In the genomic region with DNA sequence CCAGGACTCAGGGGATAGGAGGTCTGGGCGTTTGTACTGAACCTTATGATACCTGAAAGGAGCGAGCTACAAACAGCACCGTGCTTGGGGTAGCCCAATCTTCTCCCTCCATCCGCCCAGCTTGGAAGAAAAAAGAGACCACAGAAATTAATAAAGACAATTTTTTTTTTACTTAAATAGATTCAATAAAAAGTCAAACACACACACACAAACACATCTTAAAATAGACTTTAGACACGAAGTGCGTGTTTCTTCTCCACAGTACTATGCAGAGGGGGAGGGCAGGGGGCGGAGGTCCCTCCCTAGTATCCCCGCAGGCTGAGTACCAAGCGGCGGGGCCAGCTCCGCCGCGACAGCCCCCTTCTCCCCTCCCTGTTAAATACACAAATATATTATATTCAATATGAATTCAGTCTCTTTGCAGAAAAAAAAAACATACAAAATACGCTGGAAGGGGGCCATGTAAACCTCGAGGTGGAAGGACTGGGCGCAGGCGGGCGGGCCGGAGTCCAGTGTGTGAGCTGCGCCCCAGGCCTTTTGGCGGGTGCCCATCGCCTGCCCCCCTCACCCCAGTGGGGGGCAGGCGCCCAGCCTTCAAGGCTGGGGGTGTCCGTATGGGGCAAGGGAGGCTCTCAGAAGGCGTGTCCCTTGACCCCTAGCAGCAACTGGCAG, we compare ENCODE assay signal across 8 mouse cellular contexts. TPM values are rescaled to one million over a fixed set of nuclear protein-coding genes. Genes with fewer than 3 reads are reported as not detected.
A peak's percentile ranks its signal among the peaks of the same experiment; 100 is the strongest.
DNase-seq lines count a peak whose midpoint lies in the region; ATAC-seq and TF ChIP-seq lines count a peak whose summit lies in the region.

No protein-coding gene starts in this region.

- peak overlapping the region; percentile 79 for H3K4me2 ChIP-seq in neural tube, embryonic 11.5 days (ENCODE audit: low read depth)
- peak overlapping the region; percentile 89 for H3K4me2 ChIP-seq in intestine, embryonic 15.5 days (replicated peaks)
- H3K4me2 ChIP-seq in neural tube, embryonic 15.5 days, result peak overlapping the region; percentile 99

- TF ChIP-seq POLR2A in cerebellum, adult 2 months (IDR thresholded peaks at IDR 0.05; ENCODE audit: borderline replicate concordance, insufficient read depth, low read length), result 0 out of 2 replicates have a peak, but pooled peaks have one; percentile 58

- peak overlapping the region; percentile 24; the same call in 1 of the 2 replicates for H3K27ac ChIP-seq in cerebellum, adult 2 months (ENCODE audit: insufficient read depth, low read length)
- H3K27ac ChIP-seq in neural tube, embryonic 11.5 days (ENCODE audit: low read depth, low read length), result no peak overlapping the region
- H3K27ac ChIP-seq in intestine, embryonic 15.5 days, result peak overlapping the region; percentile 90
- peak overlapping the region; percentile 46; the same call in 1 of the 2 replicates for H3K27ac ChIP-seq in neural tube, embryonic 15.5 days (replicated peaks)

- no peak for DNase-seq in cerebellum, adult 2 months
- DNase-seq in cerebellum, postnatal 36 days, result no peak
- DNase-seq in neural tube, embryonic 11.5 days (ENCODE audit: low spot score), result no peak
- DNase-seq in neural tube, embryonic 10.5 days (ENCODE audit: extremely low spot score, low spot score), result no peak
- DNase-seq in layer of hippocampus, adult 9-11 months, result no peak
- DNase-seq in left cerebral cortex, adult 8-10 months (ENCODE audit: low spot score in 2 of 2), result no peak

- ATAC-seq in neural tube, embryonic 11.5 days (ENCODE audit: insufficient read depth, low FRiP score, low TSS enrichment), result no peak
- ATAC-seq in intestine, embryonic 15.5 days, result no peak
- no peak for ATAC-seq in neural tube, embryonic 15.5 days (ENCODE audit: low FRiP score)

- H3K4me1 ChIP-seq in cerebellum, adult 2 months (ENCODE audit: control insufficient read depth, insufficient read depth, low read length), result peaks cover 3% of the 10 kb centered on the region
- peaks cover 36% of the 10 kb centered on the region for H3K4me1 ChIP-seq in neural tube, embryonic 11.5 days (ENCODE audit: control insufficient read depth, insufficient read depth, low read length)
- peaks cover 53% of the 10 kb centered on the region for H3K4me1 ChIP-seq in intestine, embryonic 15.5 days (replicated peaks)
- H3K4me1 ChIP-seq in neural tube, embryonic 15.5 days, result peaks cover 68% of the 10 kb centered on the region

- under 1% methylated on average over 25 of the region's 25 CpGs for WGBS in cerebellum, adult 2 months
- 1% methylated on average over 25 of the region's 25 CpGs for WGBS in neural tube, embryonic 11.5 days
- 3% methylated on average over 25 of the region's 25 CpGs for WGBS in intestine, embryonic 15.5 days
- 2% methylated on average over 25 of the region's 25 CpGs for WGBS in neural tube, embryonic 15.5 days

- no peaks in the 10 kb centered on the region; the same call in 1 of the 2 replicates for H3K36me3 ChIP-seq in neural tube, embryonic 11.5 days (ENCODE audit: control insufficient read depth, insufficient read depth, low read length)
- peaks cover 7% of the 10 kb centered on the region; the same call in 1 of the 2 replicates for H3K36me3 ChIP-seq in intestine, embryonic 15.5 days
- peaks cover 26% of the 10 kb centered on the region for H3K36me3 ChIP-seq in neural tube, embryonic 15.5 days

- H3K9ac ChIP-seq in neural tube, embryonic 11.5 days (ENCODE audit: low read length), result no peak overlapping the region
- peak overlapping the region; percentile 67 for H3K9ac ChIP-seq in intestine, embryonic 15.5 days
- H3K9ac ChIP-seq in neural tube, embryonic 15.5 days (replicated peaks), result peak overlapping the region; percentile 55

- H3K27me3 ChIP-seq in cerebellum, adult 2 months (ENCODE audit: control insufficient read depth, insufficient read depth, low read length), result no peaks in the 10 kb centered on the region
- peaks cover 37% of the 10 kb centered on the region for H3K27me3 ChIP-seq in neural tube, embryonic 11.5 days (ENCODE audit: control insufficient read depth, insufficient read depth, low read length)
- no peaks in the 10 kb centered on the region for H3K27me3 ChIP-seq in intestine, embryonic 15.5 days (replicated peaks)
- no peaks in the 10 kb centered on the region; the same call in 1 of the 2 replicates for H3K27me3 ChIP-seq in neural tube, embryonic 15.5 days (replicated peaks)

- H3K9me3 ChIP-seq in neural tube, embryonic 11.5 days (ENCODE audit: control insufficient read depth, low read length), result no peaks in the 10 kb centered on the region
- H3K9me3 ChIP-seq in intestine, embryonic 15.5 days, result no peaks in the 10 kb centered on the region
- no peaks in the 10 kb centered on the region for H3K9me3 ChIP-seq in neural tube, embryonic 15.5 days (replicated peaks)

- peak overlapping the region; percentile 54 for H3K4me3 ChIP-seq in cerebellum, adult 2 months (replicated peaks; ENCODE audit: insufficient read depth, low read depth, low read length)
- peak overlapping the region; percentile 44 for H3K4me3 ChIP-seq in neural tube, embryonic 11.5 days (ENCODE audit: low read depth, low read length)
- H3K4me3 ChIP-seq in intestine, embryonic 15.5 days (replicated peaks), result peak overlapping the region; percentile 58
- H3K4me3 ChIP-seq in neural tube, embryonic 15.5 days (replicated peaks), result peak overlapping the region; percentile 59

- no peak for TF ChIP-seq CTCF in cerebellum, adult 2 months (IDR thresholded peaks at IDR 0.05; ENCODE audit: borderline replicate concordance, insufficient read depth, low read depth, low read length)

RNA-seq across cellular contexts. Expression of a gene that starts 1.6 kb away (rescaled TPM):
- polyA plus RNA-seq in cerebellum, adult 2 months (2012; rRNA removed), result 12.8 and 13.5 TPM in 2 replicates
- polyA plus RNA-seq in neural tube, embryonic 11.5 days (2014; fragmentation: Nextera tagmentation; extraction: Ambion mirVana), result 6.2 and 6.9 TPM in 2 replicates
- 28.4 and 30.7 TPM in 2 replicates for polyA plus RNA-seq in intestine, embryonic 15.5 days (2015; fragmentation: Nextera tagmentation; extraction: Ambion mirVana)
- 9.4 and 15.1 TPM in 2 replicates for polyA plus RNA-seq in neural tube, embryonic 15.5 days (2015; fragmentation: Nextera tagmentation; extraction: Ambion mirVana)
- 10 to 100 TPM; 39.3 to 88.9 (median 65.7) TPM for total RNA-seq in left cerebral cortex, adult 8-10 months (2022)

RNA-seq across cellular contexts. Expression of a gene that starts 7.3 kb away (rescaled TPM):
- polyA plus RNA-seq in cerebellum, adult 2 months (2012; rRNA removed), result 58.7 and 61.5 TPM in 2 replicates
- polyA plus RNA-seq in neural tube, embryonic 11.5 days (2014; fragmentation: Nextera tagmentation; extraction: Ambion mirVana), result 92.9 and 116 TPM in 2 replicates
- 116 and 117 TPM in 2 replicates for polyA plus RNA-seq in intestine, embryonic 15.5 days (2015; fragmentation: Nextera tagmentation; extraction: Ambion mirVana)
- 55.0 and 81.5 TPM in 2 replicates for polyA plus RNA-seq in neural tube, embryonic 15.5 days (2015; fragmentation: Nextera tagmentation; extraction: Ambion mirVana)
- 10 to 100 TPM; 45.9 to 60.0 (median 49.6) TPM for total RNA-seq in left cerebral cortex, adult 8-10 months (2022)

RNA-seq across cellular contexts. Expression of a gene that starts 7.5 kb away (rescaled TPM):
- polyA plus RNA-seq in cerebellum, adult 2 months (2012; rRNA removed), result 345 and 351 TPM in 2 replicates
- 1,335 and 1,358 TPM in 2 replicates for polyA plus RNA-seq in neural tube, embryonic 11.5 days (2014; fragmentation: Nextera tagmentation; extraction: Ambion mirVana)
- polyA plus RNA-seq in intestine, embryonic 15.5 days (2015; fragmentation: Nextera tagmentation; extraction: Ambion mirVana), result 581 and 615 TPM in 2 replicates
- polyA plus RNA-seq in neural tube, embryonic 15.5 days (2015; fragmentation: Nextera tagmentation; extraction: Ambion mirVana), result 930 and 1,070 TPM in 2 replicates
- 100 to 1,000 TPM; 328 to 384 (median 347) TPM for total RNA-seq in left cerebral cortex, adult 8-10 months (2022)

RNA-seq across cellular contexts. Expression of a gene that starts 7.7 kb away (rescaled TPM):
- not detected in 2 replicates for polyA plus RNA-seq in cerebellum, adult 2 months (2012; rRNA removed)
- polyA plus RNA-seq in neural tube, embryonic 11.5 days (2014; fragmentation: Nextera tagmentation; extraction: Ambion mirVana), result not detected in 2 replicates
- not detected in 2 replicates for polyA plus RNA-seq in intestine, embryonic 15.5 days (2015; fragmentation: Nextera tagmentation; extraction: Ambion mirVana)
- polyA plus RNA-seq in neural tube, embryonic 15.5 days (2015; fragmentation: Nextera tagmentation; extraction: Ambion mirVana), result not detected in 2 replicates
- total RNA-seq in left cerebral cortex, adult 8-10 months (2022), result 1 to 10 TPM in 1 of 4 experiments, not detected in 3; 1.8 TPM

RNA-seq across cellular contexts. Expression of a gene that starts 13.5 kb away (rescaled TPM):
- polyA plus RNA-seq in cerebellum, adult 2 months (2012; rRNA removed), result 14.1 and 14.2 TPM in 2 replicates
- 10.5 and 12.9 TPM in 2 replicates for polyA plus RNA-seq in neural tube, embryonic 11.5 days (2014; fragmentation: Nextera tagmentation; extraction: Ambion mirVana)
- 68.7 and 75.8 TPM in 2 replicates for polyA plus RNA-seq in intestine, embryonic 15.5 days (2015; fragmentation: Nextera tagmentation; extraction: Ambion mirVana)
- 33.9 and 37.2 TPM in 2 replicates for polyA plus RNA-seq in neural tube, embryonic 15.5 days (2015; fragmentation: Nextera tagmentation; extraction: Ambion mirVana)
- total RNA-seq in left cerebral cortex, adult 8-10 months (2022), result 10 to 100 TPM in 2 of 4 experiments, 1 to 10 TPM in 2; 9.0 to 13.0 (median 10.3) TPM
